26 mouse cellular contexts compared by ENCODE assay signal in the genomic region with DNA sequence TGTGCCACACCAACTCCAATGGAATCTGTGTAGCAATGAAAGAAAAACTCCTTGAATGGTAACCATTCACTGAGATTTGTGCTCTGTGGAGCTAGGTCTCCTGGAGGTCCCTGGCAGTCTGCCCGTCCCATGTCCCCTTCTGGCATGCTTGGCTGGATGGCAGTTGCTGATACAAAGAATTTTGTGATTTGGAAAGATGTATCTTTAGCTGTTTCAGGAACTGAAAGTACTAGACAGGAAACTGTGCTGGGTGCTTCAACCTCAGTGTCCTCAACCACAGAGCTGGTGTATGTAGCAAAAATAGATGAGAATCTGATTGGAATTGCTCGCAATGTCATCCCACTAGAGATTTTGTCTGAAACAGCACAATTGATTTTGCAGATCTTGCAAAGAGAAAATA. TPM values are rescaled to one million over a fixed set of nuclear protein-coding genes. Genes with fewer than 3 reads are reported as not detected.
DNase-seq lines count a peak whose midpoint lies in the region; ATAC-seq and TF ChIP-seq lines count a peak whose summit lies in the region.
"Had no signal": no experiment of that assay in that cellular context is flagged by ENCODE, and none has a peak within 500 bp of the region (broad histone marks: within the 10 kb centered on the region; RNA-seq: fewer than 3 reads in every experiment).

No protein-coding gene starts in this region.

- ATAC-seq in heart, embryonic 11.5 days (replicated peaks; ENCODE audit: insufficient number of reproducible peaks, low FRiP score, low TSS enrichment): no peak
- ATAC-seq in neutrophil, adult 5-6 weeks (ENCODE audit: extremely low read depth, insufficient number of reproducible peaks, low FRiP score, poor library complexity, severe bottlenecking): peak; percentile 39; the same call in 1 of the 2 replicates
- no peak for ATAC-seq in stomach, postnatal 0 days (ENCODE audit: low FRiP score, low TSS enrichment)
- ATAC-seq: intestine, embryonic 15.5 days had no signal

- no peak for TF ChIP-seq CTCF in stomach, postnatal 0 days (IDR thresholded peaks at IDR 0.05; ENCODE audit: low read depth)

- H3K9me3 ChIP-seq in heart, embryonic 11.5 days (replicated peaks; ENCODE audit: control insufficient read depth, low read length): peaks cover 22% of the 10 kb centered on the region
- H3K9me3 ChIP-seq in stomach, postnatal 0 days (ENCODE audit: control insufficient read depth, low read length): no peaks in the 10 kb centered on the region
- H3K9me3 ChIP-seq: intestine, embryonic 15.5 days had no signal

- H3K36me3 ChIP-seq in heart, embryonic 11.5 days (ENCODE audit: control insufficient read depth, insufficient read depth, low read length): no peaks in the 10 kb centered on the region
- H3K36me3 ChIP-seq in stomach, postnatal 0 days (ENCODE audit: control insufficient read depth, insufficient read depth, low read length): no peaks in the 10 kb centered on the region
- H3K36me3 ChIP-seq: forebrain, embryonic 12.5 days; hindbrain, embryonic 13.5 days; intestine, embryonic 15.5 days; limb, embryonic 13.5 days had no signal

- no peaks in the 10 kb centered on the region for H3K4me1 ChIP-seq in heart, embryonic 11.5 days (ENCODE audit: control insufficient read depth, insufficient read depth, low read length)
- no peaks in the 10 kb centered on the region for H3K4me1 ChIP-seq in stomach, postnatal 0 days (replicated peaks; ENCODE audit: control insufficient read depth, insufficient read depth)
- H3K4me1 ChIP-seq: forebrain, embryonic 12.5 days; hindbrain, embryonic 13.5 days; intestine, embryonic 15.5 days; limb, embryonic 13.5 days; megakaryocyte, embryonic 14.5 days had no signal

- no peak overlapping the region for H3K27ac ChIP-seq in heart, embryonic 11.5 days (ENCODE audit: low read depth, low read length)
- no peak overlapping the region for H3K27ac ChIP-seq in stomach, postnatal 0 days (replicated peaks)
- H3K27ac ChIP-seq: forebrain, embryonic 12.5 days; hindbrain, embryonic 13.5 days; intestine, embryonic 15.5 days; limb, embryonic 13.5 days had no signal

- intact Hi-C loops in gastrocnemius, postnatal 14 days (cut with DNase I; ENCODE audit: low total_unique reads): no loop called here

- H3K4me2 ChIP-seq in heart, embryonic 11.5 days: no peak overlapping the region
- no peak overlapping the region for H3K4me2 ChIP-seq in stomach, postnatal 0 days (replicated peaks; ENCODE audit: low read depth)
- H3K4me2 ChIP-seq: forebrain, embryonic 12.5 days; hindbrain, embryonic 13.5 days; intestine, embryonic 15.5 days; limb, embryonic 13.5 days had no signal

- DNase-seq in heart, adult 8-10 months (ENCODE audit: low spot score): peak; percentile 44
- peak; percentile 6 for DNase-seq in lung, postnatal 25 days (ENCODE audit: low spot score)
- DNase-seq in lung, postnatal 4 days: no peak
- DNase-seq in gastrocnemius, postnatal 14 days: peak; percentile 19
- no peak for DNase-seq in stomach, postnatal 0 days (ENCODE audit: low spot score)
- no peak for DNase-seq in embryo, embryonic 9.5 days (ENCODE audit: extremely low spot score)
- DNase-seq: cerebellum, adult 9-11 months; embryo, embryonic 11 days; kidney, postnatal 25 days; thymus, postnatal 36 days had no signal

- no peak overlapping the region for H3K4me3 ChIP-seq in heart, embryonic 11.5 days (ENCODE audit: low read depth, low read length)
- H3K4me3 ChIP-seq in stomach, postnatal 0 days (ENCODE audit: low read depth, low read length): no peak overlapping the region
- H3K4me3 ChIP-seq: forebrain, embryonic 12.5 days; hindbrain, embryonic 13.5 days; intestine, embryonic 15.5 days; limb, embryonic 13.5 days; megakaryocyte, embryonic 14.5 days had no signal

- H3K27me3 ChIP-seq in heart, embryonic 11.5 days (ENCODE audit: control insufficient read depth, insufficient read depth, low read length): no peaks in the 10 kb centered on the region
- no peaks in the 10 kb centered on the region for H3K27me3 ChIP-seq in stomach, postnatal 0 days (ENCODE audit: control insufficient read depth, insufficient read depth, low read length)
- H3K27me3 ChIP-seq: forebrain, embryonic 12.5 days; hindbrain, embryonic 13.5 days; intestine, embryonic 15.5 days; limb, embryonic 13.5 days; megakaryocyte, embryonic 14.5 days had no signal

- TF ChIP-seq EP300 in stomach, postnatal 0 days (optimal IDR thresholded peaks at IDR 0.05): no peak

- 60% methylated on average over 2 of the region's 2 CpGs for WGBS in heart, embryonic 11.5 days (ENCODE audit: insufficient replicate concordance)
- 54% methylated on average over 2 of the region's 2 CpGs for WGBS in stomach, postnatal 0 days

- no peak overlapping the region for H3K9ac ChIP-seq in heart, embryonic 11.5 days (ENCODE audit: low read depth, low read length)
- no peak overlapping the region for H3K9ac ChIP-seq in stomach, postnatal 0 days (ENCODE audit: low read length)
- H3K9ac ChIP-seq: forebrain, embryonic 12.5 days; hindbrain, embryonic 13.5 days; intestine, embryonic 15.5 days; limb, embryonic 13.5 days had no signal

RNA-seq across cellular contexts. Expression of gene Scgb2b26, which starts 44.8 kb away (rescaled TPM):
- not detected for total RNA-seq in heart, adult 8-10 months (2022)
- polyA plus RNA-seq in heart, embryonic 11.5 days (2014; fragmentation: Nextera tagmentation; extraction: Ambion mirVana): not detected in 2 replicates
- total RNA-seq in gastrocnemius, postnatal 14 days (2021): not detected
- total RNA-seq in neutrophil, adult 5-6 weeks (2017): not detected in 2 replicates
- not detected in 2 replicates for polyA plus RNA-seq in stomach, postnatal 0 days (2015; fragmentation: Nextera tagmentation; extraction: Ambion mirVana)
- total RNA-seq: adrenal gland, postnatal 4 days; ES-E14; left cerebral cortex, adult 8-10 months; midbrain, postnatal 0 days had no signal
- polyA plus RNA-seq: C2C12; forebrain, embryonic 12.5 days; heart, embryonic 14.5 days; hindbrain, embryonic 13.5 days; intestine, embryonic 15.5 days; limb, embryonic 13.5 days; liver, embryonic 16.5 days; midbrain, postnatal 0 days; spleen, adult 2 months; testis, adult 2 months had no signal

Comparison
In these comparisons a context has a peak if more than half of its experiments do, and no peak if none do; other contexts are left out.
1. DNase-seq: peak in heart, adult 8-10 months (single experiment), lung, postnatal 25 days (single experiment) and gastrocnemius, postnatal 14 days (single experiment); none in lung, postnatal 4 days (0 of 2), stomach, postnatal 0 days (single experiment) and embryo, embryonic 9.5 days (single experiment).